Mouse (Mus musculus) hematopoietic stem cell, adult 5-6 weeks (primary cell): ENCODE data around the gene Bco1. TPM values are rescaled to one million over a fixed set of nuclear protein-coding genes. Genes with fewer than 3 reads are reported as not detected.

Source experiments
- ATAC-seq, 2 experiments: fragments of 125-278 bp in 1 of 2; replicated peaks in 1 of 2; 2 replicates each; pipeline ENCODE4 v1.8.0; 2016 to 2017; ENCODE audit warnings: inconsistent platforms in 2 of 2, mild to moderate bottlenecking in 2 of 2, moderate number of reproducible peaks in 2 of 2, low read depth in 1 of 2, moderate TSS enrichment in 1 of 2; ENCODE audit not compliant: low FRiP score in 2 of 2, poor library complexity in 2 of 2, severe bottlenecking in 2 of 2, insufficient read depth in 1 of 2, low TSS enrichment in 1 of 2
- total RNA-seq: library from RNA; stranded (forward); fragments of 172-1452, 232-1000 nt; gene quantifications from 2 replicates; pipeline ENCODE4 v1.2.3, GENCODE M21; 2017

Gene Bco1
- total RNA-seq, 1 experiment from 2014 or later: 0.40 TPM

DNA sequence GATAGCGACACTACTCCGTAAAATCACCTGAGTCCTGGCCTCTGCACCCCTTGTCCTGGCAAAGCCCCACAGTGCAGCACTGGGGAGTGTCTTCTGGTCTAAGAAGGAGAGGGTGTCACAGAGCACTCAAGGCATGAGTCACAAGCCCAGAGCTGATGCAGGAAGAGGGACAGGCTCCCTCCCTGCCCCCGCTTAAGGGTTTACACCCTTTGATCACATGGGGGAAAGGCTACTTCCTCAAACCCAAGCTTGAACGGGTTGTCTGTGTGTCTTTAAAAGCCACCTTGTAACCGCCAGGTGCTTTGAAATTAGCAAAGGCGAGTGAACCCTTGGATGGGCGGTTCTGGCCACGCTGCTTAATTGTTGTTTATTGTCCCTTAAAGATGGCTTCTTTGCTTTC, 25.6 kb downstream of the Bco1 start:
- peak; percentile 71 to 79 for ATAC-seq

GRCm38 (mm10) chr8:117123850-117124633, 28.4 kb downstream of the Bco1 start:
- ATAC-seq: no peak

DNA sequence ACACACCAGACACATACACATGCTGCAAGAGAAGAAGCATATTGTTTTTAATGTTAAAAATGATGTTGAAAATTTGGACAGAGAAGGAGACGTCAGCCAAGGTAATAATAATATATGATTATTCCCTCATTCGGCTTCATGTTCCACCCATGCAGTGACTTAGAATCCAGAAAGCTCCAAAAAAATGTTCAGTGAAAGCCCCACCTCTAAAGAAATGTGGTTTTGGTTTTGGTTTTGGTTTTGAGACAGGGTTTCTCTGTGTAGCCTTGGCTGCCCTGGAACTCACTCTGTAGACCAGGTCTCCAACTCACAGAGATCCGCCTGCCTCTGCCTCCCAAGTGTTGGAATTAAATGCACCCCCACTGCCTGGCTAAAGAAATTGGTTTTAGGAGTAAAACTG, 30.2 kb downstream of the Bco1 start:
- no peak for ATAC-seq

- no peak for ATAC-seq
These were observed 30.8 kb downstream of the Bco1 start for GRCm38 (mm10) chr8:117126411-117126810.

GRCm38 (mm10) chr8:117127063-117127462, 31.4 kb downstream of the Bco1 start:
- no peak for ATAC-seq

- ATAC-seq: no peak
These were observed 38.0 kb downstream of the Bco1 start for GRCm38 (mm10) chr8:117133702-117134101.

GRCm38 (mm10) chr8:117136351-117136750, 40.7 kb downstream of the Bco1 start:
- no peak for ATAC-seq

- ATAC-seq: no peak
These were observed 41.1 kb downstream of the Bco1 start for GRCm38 (mm10) chr8:117136763-117137162.

DNA sequence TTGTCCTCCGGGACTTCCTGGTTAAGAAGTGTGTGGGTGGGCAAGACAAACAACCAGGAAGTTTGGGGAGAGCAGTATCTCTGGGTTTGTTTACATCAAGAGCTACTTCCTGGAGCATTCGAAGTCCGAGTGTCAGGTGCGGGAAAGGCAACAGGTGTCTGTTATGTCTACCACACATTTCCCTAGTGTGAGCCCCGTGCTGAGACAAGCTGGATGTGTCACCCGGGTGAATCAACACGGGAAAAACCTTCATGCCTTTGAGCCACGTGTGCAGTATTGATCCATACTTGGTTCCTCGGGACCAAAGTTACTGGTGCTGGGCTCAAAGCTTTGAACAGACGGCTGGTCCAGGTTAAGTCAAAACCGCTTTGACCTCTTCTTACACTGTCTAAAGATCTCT, 41.7 kb downstream of the Bco1 start:
- ATAC-seq: no peak

GRCm38 (mm10) chr8:117148520-117148919, 52.9 kb downstream of the Bco1 start:
- no peak; a peak in 1 of 4 replicates for ATAC-seq

GRCm38 (mm10) chr8:117156149-117156548, 60.5 kb downstream of the Bco1 start:
- ATAC-seq: no peak

- peak; percentile 1 to 14; a peak in 1 of 4 replicates for ATAC-seq
These were observed 61.5 kb downstream of the Bco1 start for GRCm38 (mm10) chr8:117156866-117157768.

- ATAC-seq: peak; percentile 90 to 96
These were observed 62.1 kb downstream of the Bco1 start for GRCm38 (mm10) chr8:117157769-117158091.

- ATAC-seq: peak in 1 of 2 experiments; percentile 34; a peak in 2 of 4 replicates
These were observed 62.6 kb downstream of the Bco1 start, which contains the start of gene Gan for GRCm38 (mm10) chr8:117158135-117158761. Gan (plus strand) TSS chr8:117158135.

DNA sequence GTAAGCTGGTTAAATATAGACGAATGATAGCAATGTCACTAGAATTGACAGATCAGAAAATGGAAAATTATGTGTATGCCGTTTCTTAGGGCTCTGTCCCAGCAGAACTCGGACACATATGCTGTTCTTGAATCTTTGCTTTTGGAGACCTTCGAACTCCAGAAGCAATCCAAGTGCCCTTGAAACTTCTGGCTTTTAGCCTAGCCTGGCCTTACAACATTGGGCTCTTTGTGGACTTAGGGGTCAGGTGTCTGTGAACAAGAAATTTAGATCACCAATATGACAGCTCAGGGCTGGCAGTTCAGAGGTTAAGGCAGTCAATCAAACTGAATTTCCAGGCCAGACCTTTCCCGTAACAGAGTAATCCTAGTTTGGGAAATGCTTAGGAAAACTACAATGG, 63.4 kb downstream of the Bco1 start:
- ATAC-seq: no peak

GRCm38 (mm10) chr8:117164912-117165311, 69.3 kb downstream of the Bco1 start:
- no peak for ATAC-seq

DNA sequence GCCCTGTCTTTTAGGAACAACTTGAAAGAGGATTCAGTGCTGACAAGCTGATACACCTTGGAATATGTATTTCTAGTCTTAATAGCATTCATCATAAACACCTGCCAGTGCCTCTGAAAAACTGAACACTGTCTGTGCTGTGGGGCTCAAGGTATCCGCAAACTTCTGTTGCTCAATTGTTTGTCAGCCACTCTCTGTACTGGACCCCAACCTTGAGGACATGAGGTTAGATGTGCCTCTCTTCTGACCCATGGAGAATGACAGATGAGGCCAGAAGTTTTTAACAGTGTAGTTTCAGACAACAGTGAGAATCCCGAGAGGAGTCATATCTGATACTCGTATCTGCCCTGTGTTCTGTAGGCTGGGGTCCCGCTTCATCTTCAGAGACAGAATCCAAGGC, 69.9 kb downstream of the Bco1 start:
- no peak for ATAC-seq

GRCm38 (mm10) chr8:117166515-117166914, 70.9 kb downstream of the Bco1 start:
- ATAC-seq: no peak
